Mouse (Mus musculus) myocyte (in vitro differentiated cells): ENCODE results near the gene Wsb1.

ENCODE experiments used
- E2F4 ChIP-seq: IDR thresholded peaks from one replicate; pipeline ENCODE4 v1.6.1; 2011; ENCODE audit warnings: mild to moderate bottlenecking, control low read depth, moderate library complexity; ENCODE audit not compliant: insufficient read depth
- MAX ChIP-seq: IDR thresholded peaks from one replicate; pipeline ENCODE4 v1.6.1; 2011; ENCODE audit warnings: low read depth, mild to moderate bottlenecking, control low read depth
- MYOD1 ChIP-seq, 3 experiments: IDR thresholded peaks; one replicate each; pipeline ENCODE4 v1.6.1; 2011; ENCODE audit warnings: control low read depth in 2 of 3, low read depth in 2 of 3, mild to moderate bottlenecking in 2 of 3, moderate library complexity in 1 of 3; ENCODE audit not compliant: insufficient read length in 2 of 3, control insufficient read depth in 1 of 3
- MYOG ChIP-seq, 3 experiments: IDR thresholded peaks; one replicate each; pipeline ENCODE4 v1.6.1; 2011; ENCODE audit warnings: control low read depth in 2 of 3, low read depth in 2 of 3, mild to moderate bottlenecking in 2 of 3; ENCODE audit not compliant: insufficient read length in 2 of 3, control insufficient read depth in 1 of 3, insufficient read depth in 1 of 3
- POLR2A ChIP-seq: IDR thresholded peaks from one replicate; pipeline ENCODE4 v1.6.1; 2011; ENCODE audit warnings: low read depth, mild to moderate bottlenecking, control low read depth, moderate library complexity; ENCODE audit not compliant: insufficient read length
- TCF12 ChIP-seq: IDR thresholded peaks from one replicate; pipeline ENCODE4 v1.6.1; 2011; ENCODE audit warnings: mild to moderate bottlenecking, control low read depth; ENCODE audit not compliant: poor library complexity, insufficient read depth, severe bottlenecking
- TCF3 ChIP-seq: IDR thresholded peaks from one replicate; pipeline ENCODE4 v1.6.1; 2011; ENCODE audit warnings: low read depth, control low read depth; ENCODE audit not compliant: insufficient read length
- USF1 ChIP-seq: IDR thresholded peaks from one replicate; pipeline ENCODE4 v1.6.1; 2011; ENCODE audit warnings: low read depth, mild to moderate bottlenecking, control low read depth, moderate library complexity

- no peak for TF ChIP-seq POLR2A
- TF ChIP-seq MAX: no peak
- no peak for TF ChIP-seq TCF12
- no peak for TF ChIP-seq USF1
- TF ChIP-seq TCF3: no peak
- TF ChIP-seq E2F4: no peak
- no peak for TF ChIP-seq MYOD1 (IDR thresholded peaks at IDR 0.05; ENCODE audit: control insufficient read depth in 1 of 3, insufficient read length in 2 of 3, low read depth in 2 of 3)
- TF ChIP-seq MYOG (IDR thresholded peaks at IDR 0.05; ENCODE audit: control insufficient read depth in 1 of 3, insufficient read depth in 1 of 3, insufficient read length in 2 of 3, low read depth in 2 of 3): no peak
Observed at GRCm38 (mm10) chr11:79288278-79288843, 33.9 kb upstream of the Wsb1 start.
